Mouse (Mus musculus) heart, embryonic 14.5 days (tissue): Measurements from ENCODE around the gene Ngrn. TPM values are rescaled to one million over a fixed set of nuclear protein-coding genes. Genes with fewer than 3 reads are reported as not detected.
A peak's percentile ranks its signal among the peaks of the same experiment; 100 is the strongest.

ENCODE experiments used
- ATAC-seq: fragments of 200-750 bp; cut with Nextera tagmentation; 2 replicates; pipeline ENCODE4 v1.8.0; 2017; ENCODE audit warnings: low read depth, moderate TSS enrichment; ENCODE audit not compliant: insufficient number of reproducible peaks, insufficient read depth, low FRiP score
- H3K27ac ChIP-seq, 2 experiments: fragments of 200-500 bp in 1 of 2; fragments of 300-500 bp in 1 of 2; sonication (generic) in 1 of 2; replicated peaks in 1 of 2; 2 replicates each; pipeline ENCODE4 v1.5.1; 2012 to 2014; ENCODE audit warnings: low read depth in 2 of 2, low read length in 2 of 2, control low read depth in 1 of 2, mild to moderate bottlenecking in 1 of 2, mixed read lengths in 1 of 2; ENCODE audit not compliant: control insufficient read depth in 1 of 2, insufficient read depth in 1 of 2
- H3K27me3 ChIP-seq: fragments of 300-500 bp; sonication (generic); 2 replicates; pipeline ENCODE4 v1.6.1; 2014; ENCODE audit warnings: mild to moderate bottlenecking, low read length, control low read depth; ENCODE audit not compliant: control insufficient read depth, insufficient read depth
- H3K36me3 ChIP-seq: fragments of 300-500 bp; sonication (generic); 2 replicates; pipeline ENCODE4 v1.6.1; 2014; ENCODE audit warnings: mild to moderate bottlenecking, control low read depth, low read length, mixed read lengths; ENCODE audit not compliant: control insufficient read depth, insufficient read depth
- H3K4me1 ChIP-seq, 2 experiments: fragments of 200-500 bp in 1 of 2; fragments of 300-500 bp in 1 of 2; sonication (generic) in 1 of 2; 2 replicates each; pipeline ENCODE4 v1.6.1; 2012 to 2014; ENCODE audit warnings: low read length in 2 of 2, control low read depth in 1 of 2, mixed read lengths in 1 of 2; ENCODE audit not compliant: control insufficient read depth in 2 of 2, insufficient read depth in 2 of 2
- H3K4me2 ChIP-seq: fragments of 300-500 bp; sonication (generic); 2 replicates; pipeline ENCODE4 v1.6.1; 2014; ENCODE audit warnings: mild to moderate bottlenecking, low read length
- H3K4me3 ChIP-seq, 2 experiments: fragments of 200-500 bp in 1 of 2; fragments of 300-500 bp in 1 of 2; sonication (generic) in 1 of 2; 2 replicates each; pipeline ENCODE4 v1.5.1; 2012 to 2014; ENCODE audit warnings: low read length in 2 of 2, mild to moderate bottlenecking in 2 of 2, control low read depth in 1 of 2, low read depth in 1 of 2, moderate library complexity in 1 of 2; ENCODE audit not compliant: control insufficient read depth in 1 of 2, insufficient read depth in 1 of 2
- H3K9ac ChIP-seq: fragments of 300-500 bp; sonication (generic); 2 replicates; pipeline ENCODE4 v1.6.1; 2014; ENCODE audit warnings: mild to moderate bottlenecking, low read length
- H3K9me3 ChIP-seq: fragments of 300-500 bp; sonication (generic); 2 replicates; pipeline ENCODE4 v1.6.1; 2016; ENCODE audit warnings: low read length, control low read depth; ENCODE audit not compliant: control insufficient read depth
- WGBS: fragments of 180-500 bp; shearing (Covaris S2); extraction: QIAGEN DNeasy Blood & Tissue Kit; methylation state at CpG from one replicate; pipeline ENCODE4 v1.1.7; 2014; 5-methylcytosine and 5-hydroxymethylcytosine counted together
- polyA plus RNA-seq: library from polyadenylated mRNA; unstranded; fragments of >200 nt; fragmentation: Nextera tagmentation; extraction: Ambion mirVana; gene quantifications from 2 replicates; pipeline ENCODE4 v1.2.1, GENCODE M21; 2014

The Ngrn gene
- polyA plus RNA-seq, 1 experiment from 2014 or later: 42.8 TPM

GRCm38 (mm10) chr7:80276374-80276773 is 15.4 kb downstream of the Ngrn start:
- Histone ChIP-seq H3K27ac (no peak overlapping the region), H3K4me1 (no peaks in the 10 kb centered on the region), H3K36me3 (peaks cover 90% of the 10 kb centered on the region), H3K4me3 (no peak overlapping the region), H3K9me3 (peaks cover 11% of the 10 kb centered on the region), H3K9ac (no peak overlapping the region), H3K4me2 (no peak overlapping the region), H3K27me3 (no peaks in the 10 kb centered on the region)
- no peak for ATAC-seq
- 96% methylated on average over 4 of the region's 4 CpGs for WGBS

GRCm38 (mm10) chr7:80280032-80280431 is 19.0 kb downstream of the Ngrn start:
- H3K27ac ChIP-seq: no peak overlapping the region
- no peak overlapping the region for H3K4me2 ChIP-seq
- H3K9ac ChIP-seq: no peak overlapping the region
- peaks cover 3% of the 10 kb centered on the region for H3K9me3 ChIP-seq
- ATAC-seq: no peak
- no peaks in the 10 kb centered on the region for H3K4me1 ChIP-seq
- no peaks in the 10 kb centered on the region for H3K27me3 ChIP-seq
- no peak overlapping the region for H3K4me3 ChIP-seq
- WGBS: 81% methylated on average over 10 of the region's 10 CpGs
- H3K36me3 ChIP-seq: peaks cover 90% of the 10 kb centered on the region

GRCm38 (mm10) chr7:80280998-80281397 is 20.0 kb downstream of the Ngrn start:
- Histone ChIP-seq H3K36me3 (peaks cover 91% of the 10 kb centered on the region), H3K4me2 (no peak overlapping the region), H3K4me1 (no peaks in the 10 kb centered on the region), H3K4me3 (no peak overlapping the region), H3K9me3 (no peaks in the 10 kb centered on the region), H3K9ac (no peak overlapping the region), H3K27me3 (no peaks in the 10 kb centered on the region), H3K27ac (no peak overlapping the region)
- no peak for ATAC-seq
- 88% methylated on average over 2 of the region's 2 CpGs for WGBS

GRCm38 (mm10) chr7:80281646-80282045 is 20.6 kb downstream of the Ngrn start:
- Histone ChIP-seq H3K4me2 (no peak overlapping the region), H3K27ac (no peak overlapping the region), H3K4me3 (no peak overlapping the region), H3K4me1 (no peaks in the 10 kb centered on the region), H3K9me3 (no peaks in the 10 kb centered on the region), H3K36me3 (peaks cover 91% of the 10 kb centered on the region), H3K27me3 (no peaks in the 10 kb centered on the region), H3K9ac (no peak overlapping the region)
- no peak for ATAC-seq
- 90% methylated on average over 3 of the region's 3 CpGs for WGBS

- no peak for ATAC-seq
- H3K9ac ChIP-seq: no peak overlapping the region
- no peak overlapping the region for H3K4me3 ChIP-seq
- 49% methylated on average over 3 of the region's 3 CpGs for WGBS
- peaks cover 90% of the 10 kb centered on the region for H3K36me3 ChIP-seq
- H3K27me3 ChIP-seq: no peaks in the 10 kb centered on the region
- H3K27ac ChIP-seq: peak overlapping the region; percentile 11 to 37; a peak in 1 of 4 replicates
- H3K4me2 ChIP-seq: no peak overlapping the region
- H3K9me3 ChIP-seq: no peaks in the 10 kb centered on the region
- H3K4me1 ChIP-seq: no peaks in the 10 kb centered on the region
Measured at GRCm38 (mm10) chr7:80283226-80283918, 22.4 kb downstream of the Ngrn start.

GRCm38 (mm10) chr7:80284391-80284790 is 23.4 kb downstream of the Ngrn start:
- WGBS: 75% methylated on average over 5 of the region's 5 CpGs
- Histone ChIP-seq H3K27ac (0 out of 4 replicates have a peak overlapping the region, but pooled peaks of 1 of the 2 experiments have one; percentile 20), H3K4me3 (no peak overlapping the region), H3K36me3 (peaks cover 85% of the 10 kb centered on the region), H3K4me2 (no peak overlapping the region), H3K9ac (no peak overlapping the region), H3K9me3 (no peaks in the 10 kb centered on the region), H3K4me1 (no peaks in the 10 kb centered on the region), H3K27me3 (no peaks in the 10 kb centered on the region)
- ATAC-seq: no peak

- H3K4me1 ChIP-seq: no peaks in the 10 kb centered on the region
- WGBS: 92% methylated on average over 6 of the region's 6 CpGs
- no peak overlapping the region for H3K9ac ChIP-seq
- H3K36me3 ChIP-seq: peaks cover 83% of the 10 kb centered on the region
- no peaks in the 10 kb centered on the region for H3K27me3 ChIP-seq
- H3K9me3 ChIP-seq: no peaks in the 10 kb centered on the region
- H3K4me3 ChIP-seq: no peak overlapping the region
- no peak overlapping the region for H3K4me2 ChIP-seq
- no peak for ATAC-seq
- no peak overlapping the region for H3K27ac ChIP-seq
Measured at GRCm38 (mm10) chr7:80285725-80286124, 24.7 kb downstream of the Ngrn start.

GRCm38 (mm10) chr7:80287736-80288135 is 26.7 kb downstream of the Ngrn start:
- H3K27me3 ChIP-seq: no peaks in the 10 kb centered on the region
- H3K9ac ChIP-seq: no peak overlapping the region
- 77% methylated on average over 10 of the region's 10 CpGs for WGBS
- no peak overlapping the region for H3K4me3 ChIP-seq
- no peak overlapping the region for H3K4me2 ChIP-seq
- H3K9me3 ChIP-seq: no peaks in the 10 kb centered on the region
- H3K27ac ChIP-seq: no peak overlapping the region
- no peaks in the 10 kb centered on the region for H3K4me1 ChIP-seq
- peaks cover 75% of the 10 kb centered on the region for H3K36me3 ChIP-seq
- no peak for ATAC-seq
